24 mouse cellular contexts compared by ENCODE assay signal in genomic region chr4:119961164-119961563, GRCm38 (mm10).
DNase-seq lines count a peak whose midpoint lies in the region; ATAC-seq and TF ChIP-seq lines count a peak whose summit lies in the region.
"Had no signal": no experiment of that assay in that cellular context is flagged by ENCODE, and none has a peak within 500 bp of the region (broad histone marks: within the 10 kb centered on the region; RNA-seq: fewer than 3 reads in every experiment).

No protein-coding gene starts in this region.

- no peak for TF ChIP-seq EP300 in heart, adult 2 months (IDR thresholded peaks at IDR 0.05; ENCODE audit: insufficient read depth, low read depth, low read length)

- H3K4me1 ChIP-seq in heart, embryonic 13.5 days, result peaks cover 61% of the 10 kb centered on the region
- H3K4me1 ChIP-seq in heart, adult 2 months (ENCODE audit: control insufficient read depth, insufficient read depth, low read length), result peaks cover 11% of the 10 kb centered on the region
- H3K4me1 ChIP-seq: forebrain, embryonic 10.5 days; forebrain, embryonic 12.5 days had no signal

- no peaks in the 10 kb centered on the region for H3K9me3 ChIP-seq in heart, embryonic 13.5 days
- H3K9me3 ChIP-seq: embryonic facial prominence, embryonic 13.5 days; embryonic facial prominence, embryonic 15.5 days; forebrain, embryonic 10.5 days; forebrain, embryonic 12.5 days had no signal

- no peaks in the 10 kb centered on the region for H3K27me3 ChIP-seq in heart, embryonic 13.5 days (replicated peaks)
- no peaks in the 10 kb centered on the region for H3K27me3 ChIP-seq in heart, adult 2 months (ENCODE audit: control insufficient read depth, insufficient read depth, low read length)
- H3K27me3 ChIP-seq: embryonic facial prominence, embryonic 13.5 days; embryonic facial prominence, embryonic 15.5 days; forebrain, embryonic 12.5 days; Patski had no signal

- no peak overlapping the region for H3K4me2 ChIP-seq in heart, embryonic 13.5 days
- H3K4me2 ChIP-seq: embryonic facial prominence, embryonic 13.5 days; embryonic facial prominence, embryonic 15.5 days; forebrain, embryonic 12.5 days had no signal

- no peak for DNase-seq in heart, adult 2 months
- peak; percentile 39 for DNase-seq in ES-CJ7 (ENCODE audit: low read depth, low spot score)
- DNase-seq in R1 (ENCODE audit: low read depth, low spot score), result peak; percentile 69
- DNase-seq in left cerebral cortex, adult 8-10 months (ENCODE audit: low spot score in 2 of 2), result no peak
- DNase-seq in spleen, adult 18-20 months, result no peak
- no peak for DNase-seq in neural tube, embryonic 10.5 days (ENCODE audit: extremely low spot score, low spot score)
- DNase-seq: adrenal gland, adult 8-10 months; adrenal gland, postnatal 14 days; adrenal gland, postnatal 36 days; cerebellum, adult 11-12 months; cerebellum, adult 2 months; cerebellum, adult 9-10 months; cerebellum, postnatal 10 days; cerebellum, postnatal 25 days had no signal

- intact Hi-C loops in heart, adult 2 months (cut with DNase I), result loop anchor here (5.0 kb wide), 1 partner anchor 141 kb away; no protein-coding TSS in a partner anchor

- H3K4me3 ChIP-seq in heart, embryonic 13.5 days, result no peak overlapping the region
- H3K4me3 ChIP-seq in heart, adult 2 months, result no peak overlapping the region
- H3K4me3 ChIP-seq: embryonic facial prominence, embryonic 13.5 days; embryonic facial prominence, embryonic 15.5 days; erythroblast, embryonic 14.5 days; forebrain, embryonic 10.5 days; forebrain, embryonic 12.5 days had no signal

- 74% methylated on average over 5 of the region's 5 CpGs for WGBS in heart, embryonic 13.5 days
- 89% methylated on average over 5 of the region's 5 CpGs for WGBS in heart, adult 2 months

- TF ChIP-seq CTCF in heart, adult 2 months (IDR thresholded peaks at IDR 0.05), result no peak

- ATAC-seq in heart, embryonic 13.5 days (ENCODE audit: extremely low read depth, insufficient number of reproducible peaks, low FRiP score, low TSS enrichment), result no peak
- ATAC-seq: activated CD4-positive, CD25-positive, alpha-beta regulatory T cell, adult 4 months; forebrain, embryonic 16.5 days; Patski had no signal

- no peaks in the 10 kb centered on the region for H3K36me3 ChIP-seq in heart, embryonic 13.5 days
- no peaks in the 10 kb centered on the region for H3K36me3 ChIP-seq in heart, adult 2 months (ENCODE audit: control insufficient read depth, insufficient read depth, low read length)
- H3K36me3 ChIP-seq: embryonic facial prominence, embryonic 13.5 days; embryonic facial prominence, embryonic 15.5 days; forebrain, embryonic 10.5 days; forebrain, embryonic 12.5 days; G1E had no signal

- no peak for TF ChIP-seq POLR2A in heart, adult 2 months (IDR thresholded peaks at IDR 0.05; ENCODE audit: insufficient read depth, low read depth, low read length)

- no peaks in the 10 kb centered on the region for H3K79me2 ChIP-seq in heart, adult 2 months (replicated peaks; ENCODE audit: control insufficient read depth, insufficient read depth, low read length)

- H3K27ac ChIP-seq in heart, embryonic 13.5 days (replicated peaks), result 0 out of 2 replicates have a peak overlapping the region, but pooled peaks have one; percentile 15
- no peak overlapping the region for H3K27ac ChIP-seq in heart, adult 2 months
- H3K27ac ChIP-seq: embryonic facial prominence, embryonic 13.5 days; embryonic facial prominence, embryonic 15.5 days; forebrain, embryonic 10.5 days; forebrain, embryonic 12.5 days had no signal

- H3K9ac ChIP-seq in heart, embryonic 13.5 days, result no peak overlapping the region; the same call in 1 of the 2 replicates
- no peak overlapping the region for H3K9ac ChIP-seq in heart, adult 2 months (ENCODE audit: low read depth, low read length)
- H3K9ac ChIP-seq: embryonic facial prominence, embryonic 13.5 days; embryonic facial prominence, embryonic 15.5 days; forebrain, embryonic 12.5 days had no signal

Comparison
In these comparisons a context has a peak if more than half of its experiments do, and no peak if none do; other contexts are left out.
1. DNase-seq: peak in ES-CJ7 (single experiment) and R1 (single experiment); none in heart, adult 2 months (0 of 2), left cerebral cortex, adult 8-10 months (0 of 2), spleen, adult 18-20 months (0 of 2) and neural tube, embryonic 10.5 days (single experiment).